Mouse (Mus musculus) heart, adult 2 months (tissue): ENCODE data around the gene Rasgrf2.

Experiments used
- EP300 ChIP-seq: fragments of 200-500 bp; IDR thresholded peaks from 2 replicates; pipeline ENCODE4 v1.6.1; 2011; ENCODE audit warnings: low read depth, low read length, control low read depth; ENCODE audit not compliant: insufficient read depth
- POLR2A ChIP-seq: fragments of 200-500 bp; IDR thresholded peaks from 2 replicates; pipeline ENCODE4 v1.6.1; 2011; ENCODE audit warnings: mild to moderate bottlenecking, low read depth, low read length, control low read depth; ENCODE audit not compliant: insufficient read depth

DNA sequence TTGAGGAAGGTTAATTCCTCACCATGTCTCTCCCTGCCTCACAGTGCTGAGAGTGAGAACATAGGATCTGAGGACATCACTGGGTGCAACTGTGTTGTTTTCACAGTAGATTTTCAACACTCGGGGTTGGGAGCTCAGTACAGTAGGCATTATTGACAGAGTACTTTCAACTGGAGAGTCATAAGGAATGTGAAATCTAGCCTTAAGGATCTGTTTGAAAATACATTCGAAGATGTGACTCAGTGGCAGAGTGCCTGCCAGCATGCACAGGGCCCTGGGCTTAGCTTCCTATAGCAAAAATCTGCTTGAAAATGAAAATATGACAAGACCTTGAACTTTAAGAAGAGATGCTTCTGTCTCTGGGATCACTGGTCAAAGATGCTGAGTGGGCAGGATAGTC, 194.2 kb downstream of the Rasgrf2 start:
- TF ChIP-seq EP300 = no peak
- no peak for TF ChIP-seq POLR2A
